Mouse (Mus musculus): ENCODE data around the gene Mtmr10. TPM values are rescaled to one million over a fixed set of nuclear protein-coding genes. Genes with fewer than 3 reads are reported as not detected.
A peak's percentile ranks its signal among the peaks of the same experiment; 100 is the strongest.

The Mtmr10 gene
- 5.2 and 6.9 TPM in 2 replicates for polyA plus RNA-seq (2015; fragmentation: Nextera tagmentation; extraction: Ambion mirVana)

DNA sequence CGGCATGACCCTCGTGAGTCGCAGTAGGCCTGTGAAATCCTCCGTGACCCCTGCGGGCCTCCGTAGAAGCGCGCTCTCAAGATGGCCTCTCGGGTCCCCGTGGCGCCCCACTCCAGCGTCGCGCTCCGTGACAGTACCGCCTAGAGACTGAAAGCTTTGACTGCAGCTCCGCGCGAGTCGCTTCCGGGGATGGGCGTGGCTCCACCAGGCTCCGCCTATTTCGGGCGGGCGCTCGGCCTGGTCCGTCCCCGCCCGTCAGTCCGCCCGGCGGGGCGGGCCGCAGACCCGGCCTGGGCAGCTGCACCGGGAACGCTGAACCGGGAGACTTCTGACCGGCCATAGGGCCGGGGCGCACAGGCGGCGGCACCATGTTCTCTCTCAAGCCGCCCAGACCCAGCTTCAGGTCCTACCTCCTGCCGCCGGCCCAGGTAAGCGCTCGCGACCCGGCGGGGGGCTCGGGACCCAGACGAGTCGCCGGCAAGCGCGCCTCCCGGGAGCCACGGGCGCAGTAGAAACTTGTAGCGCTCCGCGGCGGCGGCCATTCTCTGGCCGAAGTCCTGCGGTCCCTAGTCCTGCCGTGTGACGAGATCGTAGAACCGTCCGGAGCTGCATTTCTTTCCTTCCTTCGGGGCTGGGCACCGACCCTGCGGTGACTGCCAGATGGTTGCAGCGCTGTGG lies at the start of gene Mtmr10:
TSS of gene Mtmr10 (plus strand) at position 240 of the 678 bp plus-strand sequence.
- peak within 1 kb of the TSS; percentile 71 for H3K4me2 ChIP-seq (ENCODE audit: low read depth, low read length)
- ATAC-seq (peak; percentile 99), DNase-seq (peak; percentile 98)
- peak within 1 kb of the TSS; percentile 89 for H3K27ac ChIP-seq (ENCODE audit: low read depth)
- peak within 1 kb of the TSS; percentile 82 for H3K4me3 ChIP-seq (ENCODE audit: low read depth, low read length)
- H3K9me3 ChIP-seq (ENCODE audit: low read length): no peaks in the 10 kb centered on the region
- H3K4me1 ChIP-seq (ENCODE audit: insufficient read depth): peaks cover 13% of the 10 kb centered on the region
- no peak for TF ChIP-seq EP300 (IDR thresholded peaks at IDR 0.05; ENCODE audit: low read depth)
- peak; percentile 51 for TF ChIP-seq CTCF (IDR thresholded peaks at IDR 0.05; ENCODE audit: low read depth)
- H3K27me3 ChIP-seq (ENCODE audit: insufficient read depth, low read length): no peaks in the 10 kb centered on the region
- peak within 1 kb of the TSS; percentile 84 for H3K9ac ChIP-seq (replicated peaks)
- WGBS (ENCODE audit: insufficient replicate concordance): under 1% methylated on average over 71 of the region's 77 CpGs
- H3K36me3 ChIP-seq (replicated peaks; ENCODE audit: insufficient read depth, low read length): 0 out of 2 replicates have a peak, but pooled peaks cover 6% of the 10 kb centered on the region

DNA sequence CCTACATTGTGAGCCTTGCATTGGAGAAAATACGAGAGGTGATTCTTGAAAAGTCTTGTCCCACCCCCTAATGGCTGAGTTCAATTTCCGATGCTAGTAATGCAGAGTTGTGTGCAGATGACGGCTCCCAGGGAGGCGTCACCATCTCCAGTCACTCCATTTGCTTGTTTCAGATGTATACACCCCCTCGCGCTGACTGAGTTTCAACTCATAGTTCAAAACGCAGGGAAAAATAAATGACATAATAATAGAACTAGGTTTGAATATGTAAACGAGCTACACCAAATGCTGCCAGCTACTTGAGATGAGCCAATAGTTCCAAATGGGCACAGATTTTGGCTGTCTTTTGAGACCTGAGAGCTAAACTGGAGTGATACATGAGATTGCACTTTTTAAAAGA lies 49.7 kb upstream of the Mtmr10 start:
- Histone ChIP-seq H3K9me3 (ENCODE audit: low read length) (no peaks in the 10 kb centered on the region), H3K4me1 (ENCODE audit: insufficient read depth) (no peaks in the 10 kb centered on the region), H3K4me2 (ENCODE audit: low read depth, low read length) (no peak overlapping the region), H3K4me3 (ENCODE audit: low read depth, low read length) (no peak overlapping the region), H3K9ac (replicated peaks) (no peak overlapping the region), H3K27ac (ENCODE audit: low read depth) (no peak overlapping the region), H3K27me3 (ENCODE audit: insufficient read depth, low read length) (no peaks in the 10 kb centered on the region), H3K36me3 (replicated peaks; ENCODE audit: insufficient read depth, low read length) (no peaks in the 10 kb centered on the region)
- WGBS (ENCODE audit: insufficient replicate concordance): 82% methylated on average over 8 of the region's 8 CpGs
- no peak for TF ChIP-seq EP300 (IDR thresholded peaks at IDR 0.05; ENCODE audit: low read depth)
- TF ChIP-seq CTCF (IDR thresholded peaks at IDR 0.05; ENCODE audit: low read depth): no peak
- ATAC-seq (no peak), DNase-seq (no peak)

DNA sequence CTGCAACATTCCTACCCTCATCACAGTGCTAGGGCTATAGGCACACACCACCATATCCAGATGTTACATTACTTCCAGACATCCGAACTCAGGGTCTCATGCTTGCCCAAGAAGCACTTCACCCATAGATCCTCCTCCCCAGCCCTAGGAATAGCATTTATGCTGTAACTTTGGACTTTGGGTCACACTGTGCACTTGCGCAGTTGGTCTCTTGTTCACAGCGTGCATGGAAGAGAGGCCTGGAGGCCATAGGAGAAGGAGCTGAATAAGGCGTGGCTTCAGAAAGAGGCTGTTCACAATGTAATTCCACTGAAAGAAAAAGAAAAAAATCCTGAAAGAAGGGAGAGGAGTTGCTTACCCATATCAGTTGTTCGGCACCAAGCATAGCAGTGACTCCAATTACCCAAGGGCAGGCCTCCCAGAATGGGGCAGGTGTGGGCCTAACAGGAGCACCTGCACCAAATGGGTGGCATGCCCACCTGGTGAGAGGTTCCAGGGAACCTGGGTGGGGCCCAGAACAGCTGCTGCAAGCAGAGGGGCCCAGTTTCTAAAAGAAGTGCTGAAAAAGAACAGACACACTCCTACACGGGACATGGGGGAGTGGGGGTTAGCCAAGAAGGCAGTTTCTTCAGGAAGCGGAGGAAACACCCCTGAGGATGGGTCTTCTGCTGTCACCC lies 48.9 kb upstream of the Mtmr10 start:
- no peaks in the 10 kb centered on the region for H3K27me3 ChIP-seq (ENCODE audit: insufficient read depth, low read length)
- H3K4me1 ChIP-seq (ENCODE audit: insufficient read depth): no peaks in the 10 kb centered on the region
- WGBS (ENCODE audit: insufficient replicate concordance): 81% methylated on average over 7 of the region's 7 CpGs
- TF ChIP-seq CTCF (IDR thresholded peaks at IDR 0.05; ENCODE audit: low read depth): no peak
- no peak for TF ChIP-seq EP300 (IDR thresholded peaks at IDR 0.05; ENCODE audit: low read depth)
- DNase-seq: no peak
- no peak overlapping the region for H3K4me2 ChIP-seq (ENCODE audit: low read depth, low read length)
- no peak overlapping the region for H3K9ac ChIP-seq (replicated peaks)
- H3K27ac ChIP-seq (ENCODE audit: low read depth): no peak overlapping the region
- H3K4me3 ChIP-seq (ENCODE audit: low read depth, low read length): no peak overlapping the region
- no peak for ATAC-seq
- no peaks in the 10 kb centered on the region for H3K9me3 ChIP-seq (ENCODE audit: low read length)
- H3K36me3 ChIP-seq (replicated peaks; ENCODE audit: insufficient read depth, low read length): no peaks in the 10 kb centered on the region

DNA sequence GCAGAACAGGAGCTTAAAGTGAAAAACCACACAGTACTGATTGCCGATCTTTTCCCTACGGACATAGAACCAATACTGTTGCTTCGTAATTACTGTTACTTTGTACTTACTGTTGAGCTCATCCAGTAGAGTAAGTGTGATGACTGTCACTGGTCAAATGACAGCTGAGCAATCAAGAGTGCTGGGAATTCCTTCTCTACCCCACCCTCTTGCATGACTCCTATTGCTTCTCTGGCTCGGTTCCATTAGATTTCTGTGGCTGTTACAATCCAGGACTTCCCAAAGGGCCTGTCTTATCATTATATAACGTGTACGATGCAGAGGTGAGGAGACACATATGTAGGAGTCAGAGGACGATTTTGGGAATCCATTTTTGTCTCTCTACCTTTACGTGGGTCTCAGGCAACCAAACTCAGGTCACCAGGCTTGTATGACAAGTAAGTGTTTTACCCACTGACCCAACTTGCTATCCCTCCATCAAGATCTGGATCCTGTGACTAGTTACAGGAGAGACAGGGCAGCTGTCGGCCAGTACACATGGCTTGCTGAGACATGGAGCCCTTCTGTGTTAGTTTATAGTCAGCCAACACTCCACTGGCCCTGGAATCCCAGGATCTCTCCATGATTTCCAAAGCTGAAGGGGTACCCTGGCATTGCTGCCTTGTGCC lies 48.2 kb upstream of the Mtmr10 start:
- H3K9ac ChIP-seq (replicated peaks): no peak overlapping the region
- no peak overlapping the region for H3K4me3 ChIP-seq (ENCODE audit: low read depth, low read length)
- no peak overlapping the region for H3K4me2 ChIP-seq (ENCODE audit: low read depth, low read length)
- H3K9me3 ChIP-seq (ENCODE audit: low read length): no peaks in the 10 kb centered on the region
- no peak overlapping the region for H3K27ac ChIP-seq (ENCODE audit: low read depth)
- DNase-seq (no peak), ATAC-seq (no peak)
- H3K36me3 ChIP-seq (replicated peaks; ENCODE audit: insufficient read depth, low read length): no peaks in the 10 kb centered on the region
- WGBS (ENCODE audit: insufficient replicate concordance): 71% methylated on average over 9 of the region's 9 CpGs
- no peaks in the 10 kb centered on the region for H3K27me3 ChIP-seq (ENCODE audit: insufficient read depth, low read length)
- TF ChIP-seq EP300 (IDR thresholded peaks at IDR 0.05; ENCODE audit: low read depth) (no peak), CTCF (IDR thresholded peaks at IDR 0.05; ENCODE audit: low read depth) (no peak)
- no peaks in the 10 kb centered on the region for H3K4me1 ChIP-seq (ENCODE audit: insufficient read depth)

DNA sequence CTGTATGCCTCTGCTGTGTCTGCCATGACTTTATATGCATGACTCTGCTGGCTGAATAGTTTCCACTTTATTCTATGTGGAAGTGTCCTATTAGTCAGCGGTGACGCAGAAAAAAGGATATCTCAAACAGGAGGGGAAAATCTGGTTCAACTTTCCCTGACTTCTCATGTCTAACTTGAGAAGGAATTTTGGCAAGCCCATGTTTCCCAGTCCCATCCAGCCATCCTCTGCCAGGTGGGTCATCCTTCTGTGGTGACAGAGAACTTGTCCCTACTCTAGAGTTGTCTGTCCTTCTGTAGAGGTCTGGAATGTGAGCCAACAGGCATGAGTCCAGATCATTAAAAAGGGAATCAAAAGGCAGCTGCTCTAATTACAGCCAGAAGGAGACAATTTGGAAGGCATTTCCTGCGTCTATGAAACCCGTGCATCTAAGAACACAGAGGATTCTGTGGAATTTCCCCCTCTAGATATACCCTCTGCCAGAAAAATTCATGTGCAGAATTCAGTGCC lies 47.6 kb upstream of the Mtmr10 start:
- H3K27ac ChIP-seq (ENCODE audit: low read depth): no peak overlapping the region
- ATAC-seq: no peak
- DNase-seq: no peak
- TF ChIP-seq EP300 (IDR thresholded peaks at IDR 0.05; ENCODE audit: low read depth) (no peak), CTCF (IDR thresholded peaks at IDR 0.05; ENCODE audit: low read depth) (no peak)
- H3K4me2 ChIP-seq (ENCODE audit: low read depth, low read length): no peak overlapping the region
- H3K4me3 ChIP-seq (ENCODE audit: low read depth, low read length): no peak overlapping the region
- no peaks in the 10 kb centered on the region for H3K9me3 ChIP-seq (ENCODE audit: low read length)
- 70% methylated on average over 4 of the region's 4 CpGs for WGBS (ENCODE audit: insufficient replicate concordance)
- H3K36me3 ChIP-seq (replicated peaks; ENCODE audit: insufficient read depth, low read length): no peaks in the 10 kb centered on the region
- H3K27me3 ChIP-seq (ENCODE audit: insufficient read depth, low read length): no peaks in the 10 kb centered on the region
- no peaks in the 10 kb centered on the region for H3K4me1 ChIP-seq (ENCODE audit: insufficient read depth)
- H3K9ac ChIP-seq (replicated peaks): no peak overlapping the region

DNA sequence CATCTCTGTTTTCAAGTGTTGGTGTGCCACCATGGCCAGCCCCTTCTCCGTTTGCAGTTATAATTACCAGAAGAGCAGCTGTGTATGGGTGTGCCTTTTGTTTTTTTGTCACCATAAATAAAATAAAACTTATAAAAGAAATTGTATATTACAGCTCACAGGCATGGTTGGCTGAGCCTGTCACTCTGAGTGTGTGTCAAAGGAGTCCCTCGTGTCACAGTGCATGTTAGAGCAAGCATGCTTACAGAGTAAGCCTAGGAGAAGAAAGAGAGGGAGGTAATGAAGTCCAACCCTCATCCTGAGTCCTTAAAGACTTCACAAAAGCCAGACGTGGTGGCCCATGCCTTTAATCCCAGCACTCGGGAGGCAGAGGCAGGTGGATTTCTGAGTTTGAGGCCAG lies 45.0 kb upstream of the Mtmr10 start:
- H3K9ac ChIP-seq (replicated peaks): no peak overlapping the region
- H3K27ac ChIP-seq (ENCODE audit: low read depth): no peak overlapping the region
- H3K4me3 ChIP-seq (ENCODE audit: low read depth, low read length): no peak overlapping the region
- no peak for TF ChIP-seq CTCF (IDR thresholded peaks at IDR 0.05; ENCODE audit: low read depth)
- no peak for TF ChIP-seq EP300 (IDR thresholded peaks at IDR 0.05; ENCODE audit: low read depth)
- WGBS (ENCODE audit: insufficient replicate concordance): 67% methylated on average over 4 of the region's 4 CpGs
- no peaks in the 10 kb centered on the region for H3K36me3 ChIP-seq (replicated peaks; ENCODE audit: insufficient read depth, low read length)
- ATAC-seq: no peak
- no peaks in the 10 kb centered on the region for H3K27me3 ChIP-seq (ENCODE audit: insufficient read depth, low read length)
- no peaks in the 10 kb centered on the region for H3K4me1 ChIP-seq (ENCODE audit: insufficient read depth)
- no peak for DNase-seq
- H3K4me2 ChIP-seq (ENCODE audit: low read depth, low read length): no peak overlapping the region
- no peaks in the 10 kb centered on the region for H3K9me3 ChIP-seq (ENCODE audit: low read length)
